ENCODE assay signal across 11 mouse cellular contexts in genomic region chr12:70868190-70868987, GRCm38 (mm10). TPM values are rescaled to one million over a fixed set of nuclear protein-coding genes. Genes with fewer than 3 reads are reported as not detected.
DNase-seq lines count a peak whose midpoint lies in the region; ATAC-seq and TF ChIP-seq lines count a peak whose summit lies in the region.
"Had no signal": no experiment of that assay in that cellular context is flagged by ENCODE, and none has a peak within 500 bp of the region (broad histone marks: within the 10 kb centered on the region; RNA-seq: fewer than 3 reads in every experiment).

No protein-coding gene starts in this region.

- H3K36me3 ChIP-seq in hindbrain, embryonic 10.5 days, result 0 out of 2 replicates have a peak, but pooled peaks cover 8% of the 10 kb centered on the region
- H3K36me3 ChIP-seq in hindbrain, embryonic 14.5 days (replicated peaks; ENCODE audit: control insufficient read depth, insufficient read depth), result no peaks in the 10 kb centered on the region; the same call in 1 of the 2 replicates
- no peaks in the 10 kb centered on the region for H3K36me3 ChIP-seq in intestine, postnatal 0 days (ENCODE audit: control insufficient read depth, insufficient read depth)
- H3K36me3 ChIP-seq: neural tube, embryonic 12.5 days had no signal

- H3K27me3 ChIP-seq in hindbrain, embryonic 10.5 days (ENCODE audit: insufficient read depth, poor library complexity, severe bottlenecking), result no peaks in the 10 kb centered on the region
- H3K27me3 ChIP-seq in hindbrain, embryonic 14.5 days (ENCODE audit: control insufficient read depth, insufficient read depth, low read length), result no peaks in the 10 kb centered on the region
- no peaks in the 10 kb centered on the region for H3K27me3 ChIP-seq in intestine, postnatal 0 days (replicated peaks; ENCODE audit: control insufficient read depth, insufficient read depth, low read length)
- H3K27me3 ChIP-seq: neural tube, embryonic 12.5 days had no signal

- H3K9me3 ChIP-seq in hindbrain, embryonic 10.5 days, result no peaks in the 10 kb centered on the region
- H3K9me3 ChIP-seq in hindbrain, embryonic 14.5 days (ENCODE audit: control insufficient read depth, low read length), result no peaks in the 10 kb centered on the region
- H3K9me3 ChIP-seq in intestine, postnatal 0 days (ENCODE audit: control insufficient read depth), result no peaks in the 10 kb centered on the region
- H3K9me3 ChIP-seq: neural tube, embryonic 12.5 days had no signal

- H3K4me1 ChIP-seq in hindbrain, embryonic 10.5 days (replicated peaks), result peaks cover 20% of the 10 kb centered on the region
- H3K4me1 ChIP-seq in hindbrain, embryonic 14.5 days (replicated peaks; ENCODE audit: control insufficient read depth, insufficient read depth, low read length), result no peaks in the 10 kb centered on the region
- H3K4me1 ChIP-seq in intestine, postnatal 0 days (replicated peaks; ENCODE audit: control insufficient read depth, insufficient read depth, low read length), result no peaks in the 10 kb centered on the region

- no peak overlapping the region for H3K4me2 ChIP-seq in hindbrain, embryonic 14.5 days (replicated peaks)
- H3K4me2 ChIP-seq in intestine, postnatal 0 days (replicated peaks; ENCODE audit: low read depth), result no peak overlapping the region
- H3K4me2 ChIP-seq: neural tube, embryonic 12.5 days had no signal

- no peak overlapping the region for H3K9ac ChIP-seq in hindbrain, embryonic 14.5 days
- no peak overlapping the region for H3K9ac ChIP-seq in intestine, postnatal 0 days (ENCODE audit: low read depth, low read length)
- H3K9ac ChIP-seq: neural tube, embryonic 12.5 days had no signal

- TF ChIP-seq CTCF in intestine, postnatal 0 days (IDR thresholded peaks at IDR 0.05; ENCODE audit: low read depth), result peak; percentile 40; the same call in 1 of the 2 replicates

- H3K4me3 ChIP-seq in hindbrain, embryonic 10.5 days, result no peak overlapping the region
- no peak overlapping the region for H3K4me3 ChIP-seq in hindbrain, embryonic 14.5 days (replicated peaks; ENCODE audit: low read length)
- H3K4me3 ChIP-seq in intestine, postnatal 0 days (ENCODE audit: low read depth, low read length), result no peak overlapping the region
- H3K4me3 ChIP-seq: neural tube, embryonic 12.5 days had no signal

- WGBS in hindbrain, embryonic 10.5 days, result 51% methylated on average over 7 of the region's 7 CpGs
- WGBS in hindbrain, embryonic 14.5 days, result 47% methylated on average over 7 of the region's 7 CpGs
- WGBS in intestine, postnatal 0 days, result 48% methylated on average over 7 of the region's 7 CpGs

- ATAC-seq in hindbrain, embryonic 14.5 days (ENCODE audit: low FRiP score), result no peak
- ATAC-seq in intestine, postnatal 0 days, result no peak

- peak overlapping the region; percentile 4; the same call in 1 of the 2 replicates for H3K27ac ChIP-seq in hindbrain, embryonic 10.5 days
- H3K27ac ChIP-seq in hindbrain, embryonic 14.5 days, result no peak overlapping the region
- H3K27ac ChIP-seq in intestine, postnatal 0 days (ENCODE audit: low read depth, low read length), result no peak overlapping the region
- H3K27ac ChIP-seq: neural tube, embryonic 12.5 days had no signal

- DNase-seq in hindbrain, embryonic 10.5 days (ENCODE audit: low spot score), result no peak
- DNase-seq in hindbrain, embryonic 14.5 days (ENCODE audit: low spot score), result no peak
- DNase-seq in retina, postnatal 1 day, result peak; percentile 17
- no peak for DNase-seq in retina, embryonic 14.5 days (ENCODE audit: low spot score)
- no peak for DNase-seq in thymus, postnatal 10 days (ENCODE audit: low spot score in 2 of 2)
- DNase-seq in right cerebral cortex, adult 18-20 months, result no peak
- DNase-seq: cerebellum, postnatal 36 days; left cerebral cortex, postnatal 4 days; right cerebral cortex, postnatal 4 days had no signal

RNA-seq across cellular contexts. Expression of gene Frmd6, which starts 43.1 kb away (rescaled TPM):
- polyA plus RNA-seq in hindbrain, embryonic 10.5 days (2016; fragmentation: Nextera tagmentation; extraction: Ambion mirVana), result 16.8 and 19.5 TPM in 2 replicates
- 9.5 and 10.6 TPM in 2 replicates for polyA plus RNA-seq in hindbrain, embryonic 14.5 days (2014; fragmentation: Nextera tagmentation; extraction: Ambion mirVana)
- 5.9 and 6.3 TPM in 2 replicates for polyA plus RNA-seq in intestine, postnatal 0 days (2015; fragmentation: Nextera tagmentation; extraction: Ambion mirVana)
